Mouse (Mus musculus) small intestine, adult 2 months (tissue): ENCODE measurements at regions not wholly inside any gene's neighbourhood (a gene's known extent, or its start where the extent isn't known, plus 50 kb on each side); places are given as distances from the start of the nearest gene placed in this dataset.

Source experiments
- CTCF ChIP-seq: fragments of 200-500 bp; IDR thresholded peaks from 2 replicates; pipeline ENCODE4 v1.5.1; 2012; ENCODE audit warnings: low read depth, mild to moderate bottlenecking, control low read depth, inconsistent platforms, low read length, moderate library complexity, mixed read lengths; ENCODE audit not compliant: insufficient replicate concordance, insufficient read length; ENCODE audit errors: extremely low read depth
- POLR2A ChIP-seq: fragments of 200-500 bp; IDR thresholded peaks from 2 replicates; pipeline ENCODE4 v1.6.1; 2012; ENCODE audit warnings: low read depth, mild to moderate bottlenecking, control low read depth, inconsistent platforms, low read length, moderate library complexity

DNA sequence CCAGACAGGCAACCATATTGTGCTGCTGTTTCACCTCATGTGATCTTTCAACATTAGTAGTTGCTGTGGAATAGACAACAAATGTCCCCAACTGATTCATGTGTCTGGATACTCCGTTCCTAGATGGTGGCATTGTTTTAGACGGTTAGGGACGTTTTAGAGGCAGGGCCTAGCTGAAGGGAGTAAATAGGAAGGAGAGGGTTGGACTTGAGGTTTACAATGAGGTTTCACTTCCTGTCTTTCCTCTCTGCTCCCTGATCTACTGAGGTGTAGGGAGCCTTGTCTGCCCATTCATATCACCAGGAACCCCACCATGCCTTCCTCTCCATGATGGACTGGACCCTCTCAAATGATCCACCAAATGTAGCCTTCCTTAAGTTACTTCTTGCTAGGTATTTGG is 168.1 kb downstream of the Mex3b start:
- TF ChIP-seq CTCF (no peak), POLR2A (no peak)
